Mouse (Mus musculus) lung, postnatal 0 days (tissue): ENCODE data around the gene Pdlim4.

Experiments used
- CTCF ChIP-seq: IDR thresholded peaks from 2 replicates; pipeline ENCODE4 v1.5.1; 2016; ENCODE audit warnings: antibody characterized with exemption, mild to moderate bottlenecking
- EP300 ChIP-seq: IDR thresholded peaks from 2 replicates; pipeline ENCODE4 v1.6.1; 2016; ENCODE audit warnings: antibody characterized with exemption, mild to moderate bottlenecking, control low read depth

DNA sequence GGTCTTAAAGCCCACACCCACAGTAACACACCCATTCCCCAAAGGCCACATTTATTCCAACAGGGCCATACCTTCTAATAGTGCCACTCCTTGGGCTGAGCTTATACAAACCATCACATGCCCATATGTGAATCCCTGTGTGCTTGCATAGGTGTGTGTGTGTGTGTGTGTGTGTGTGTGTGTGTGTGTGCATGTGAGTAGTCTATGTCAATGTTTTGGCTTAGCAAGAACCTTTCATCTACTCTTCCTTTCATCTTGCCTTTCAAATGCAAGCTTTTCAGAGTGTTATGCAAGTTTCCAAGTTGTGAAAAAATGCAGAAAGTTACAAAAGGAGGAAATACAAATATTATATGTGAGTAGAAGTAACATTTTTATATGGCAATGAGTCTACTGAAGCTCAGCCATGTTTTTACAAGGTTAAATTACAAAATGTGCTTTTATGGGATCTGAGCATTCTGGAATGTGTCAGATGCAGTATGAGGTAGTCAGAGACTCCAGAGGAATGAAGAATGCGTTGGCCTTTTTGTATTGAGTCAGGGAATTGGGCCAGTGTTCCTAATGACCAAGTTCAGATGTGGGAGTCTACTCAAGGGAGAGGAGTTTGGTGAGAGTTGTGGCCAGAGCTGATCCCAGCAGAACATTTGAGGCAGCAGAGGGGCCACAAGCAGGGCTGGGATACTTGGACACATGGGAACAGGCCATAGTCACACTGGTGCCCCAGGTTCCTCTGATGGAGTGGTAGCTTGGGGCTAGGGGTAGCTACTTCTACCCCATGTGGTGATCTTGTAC lies 21.5 kb upstream of the Pdlim4 start:
- TF ChIP-seq CTCF: no peak
- TF ChIP-seq EP300: no peak
